Mouse (Mus musculus) lung, adult 2 months (tissue): ENCODE measurements around the gene Pdzd7.

ENCODE experiments used
- CTCF ChIP-seq: fragments of 200-500 bp; IDR thresholded peaks from 2 replicates; pipeline ENCODE4 v1.5.1; 2011; ENCODE audit warnings: mild to moderate bottlenecking, low read length, control low read depth; ENCODE audit not compliant: insufficient read depth
- POLR2A ChIP-seq: fragments of 200-500 bp; IDR thresholded peaks from 2 replicates; pipeline ENCODE4 v1.6.1; 2011; ENCODE audit warnings: low read depth, mild to moderate bottlenecking, control low read depth, low read length, borderline replicate concordance; ENCODE audit errors: extremely low read depth

DNA sequence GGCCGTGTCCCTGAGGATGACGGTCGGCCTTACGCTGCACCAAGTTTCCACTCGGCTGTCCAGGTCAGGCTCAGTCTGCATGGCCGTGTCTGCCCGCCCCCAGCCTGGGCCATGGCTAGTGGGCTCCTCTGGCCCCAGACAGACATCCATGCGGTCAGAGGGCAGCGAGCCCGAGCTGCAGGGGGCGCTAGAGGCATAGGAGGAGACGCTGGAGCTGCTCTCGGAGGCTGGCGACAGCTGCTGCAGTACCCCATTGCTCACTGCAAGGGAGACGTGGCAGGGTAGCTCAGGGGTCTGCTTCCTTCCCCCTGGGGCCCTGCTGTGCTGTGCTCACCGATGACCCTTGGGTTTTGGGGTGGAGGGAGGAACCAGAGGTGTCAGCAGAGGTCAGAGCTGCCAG lies 8.7 kb downstream of the Pdzd7 start:
- TF ChIP-seq CTCF (peak; percentile 53), POLR2A (no peak)
